Mouse (Mus musculus) liver, embryonic 14.5 days (tissue): ENCODE results near the gene Ksr2.

Source experiments
- CTCF ChIP-seq: IDR thresholded peaks from 2 replicates; pipeline ENCODE4 v1.5.1; 2016; ENCODE audit warnings: antibody characterized with exemption, low read depth, control low read depth
- EP300 ChIP-seq: IDR thresholded peaks from 2 replicates; pipeline ENCODE4 v1.6.1; 2016; ENCODE audit warnings: antibody characterized with exemption, low read depth

DNA sequence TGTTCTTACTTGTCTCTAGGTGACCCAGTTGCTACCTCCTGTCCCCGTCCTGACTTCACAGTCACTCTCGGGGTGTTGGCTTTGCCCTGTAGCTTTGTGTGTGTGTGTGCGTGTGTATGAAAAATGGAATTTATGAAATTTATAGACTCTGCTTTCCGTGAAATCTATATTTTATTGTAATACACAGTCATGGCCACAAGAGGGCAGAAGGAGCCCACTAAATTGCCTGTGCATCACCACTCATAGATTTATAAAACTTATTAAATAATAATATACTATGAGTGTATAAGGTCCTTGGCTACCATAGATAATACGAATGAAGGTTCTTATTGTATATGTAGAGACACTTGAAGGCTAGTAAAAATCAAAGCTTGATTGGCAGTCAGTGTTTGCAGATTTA, 90.6 kb downstream of the Ksr2 start:
- TF ChIP-seq CTCF (peak; percentile 19; the same call in 1 of the 2 replicates), EP300 (no peak)
